Comparison of ENCODE assay signal across 10 mouse cellular contexts in genomic region chr8:47241421-47242078, GRCm38 (mm10).
DNase-seq lines count a peak whose midpoint lies in the region; ATAC-seq and TF ChIP-seq lines count a peak whose summit lies in the region.
"Had no signal": no experiment of that assay in that cellular context is flagged by ENCODE, and none has a peak within 500 bp of the region (broad histone marks: within the 10 kb centered on the region; RNA-seq: fewer than 3 reads in every experiment).

No protein-coding gene starts in this region.

- no peaks in the 10 kb centered on the region for H3K27me3 ChIP-seq in cerebellum, adult 2 months (ENCODE audit: control insufficient read depth, insufficient read depth, low read length)
- no peaks in the 10 kb centered on the region for H3K27me3 ChIP-seq in lung, embryonic 15.5 days
- H3K27me3 ChIP-seq in limb, embryonic 12.5 days, result no peaks in the 10 kb centered on the region
- no peaks in the 10 kb centered on the region for H3K27me3 ChIP-seq in stomach, postnatal 0 days (ENCODE audit: control insufficient read depth, insufficient read depth, low read length)

- TF ChIP-seq POLR2A in cerebellum, adult 2 months (IDR thresholded peaks at IDR 0.05; ENCODE audit: borderline replicate concordance, insufficient read depth, low read length), result no peak

- H3K4me1 ChIP-seq in cerebellum, adult 2 months (ENCODE audit: control insufficient read depth, insufficient read depth, low read length), result no peaks in the 10 kb centered on the region; the same call in none of the 2 replicates
- peaks cover 48% of the 10 kb centered on the region for H3K4me1 ChIP-seq in lung, embryonic 15.5 days
- H3K4me1 ChIP-seq in limb, embryonic 12.5 days (replicated peaks), result peaks cover 35% of the 10 kb centered on the region
- H3K4me1 ChIP-seq in stomach, postnatal 0 days (replicated peaks; ENCODE audit: control insufficient read depth, insufficient read depth), result peaks cover 4% of the 10 kb centered on the region; the same call in 1 of the 2 replicates

- no peak overlapping the region for H3K9ac ChIP-seq in lung, embryonic 15.5 days
- no peak overlapping the region for H3K9ac ChIP-seq in limb, embryonic 12.5 days (replicated peaks)
- H3K9ac ChIP-seq in stomach, postnatal 0 days (ENCODE audit: low read length), result no peak overlapping the region

- DNase-seq in cerebellum, adult 2 months, result peak in 1 of 2 experiments; percentile 36
- no peak for DNase-seq in cerebellum, adult 8-10 months
- no peak for DNase-seq in lung, postnatal 36 days
- no peak for DNase-seq in stomach, postnatal 0 days (ENCODE audit: low spot score)
- no peak for DNase-seq in frontal cortex, postnatal 36 days (ENCODE audit: low spot score in 2 of 2)
- no peak for DNase-seq in urinary bladder, postnatal 14 days (ENCODE audit: low spot score)
- DNase-seq: gastrocnemius, postnatal 14 days had no signal

- no peak for TF ChIP-seq EP300 in stomach, postnatal 0 days (optimal IDR thresholded peaks at IDR 0.05)

- H3K27ac ChIP-seq in cerebellum, adult 2 months (ENCODE audit: insufficient read depth, low read length), result 0 out of 2 replicates have a peak overlapping the region, but pooled peaks have one; percentile 15
- H3K27ac ChIP-seq in lung, embryonic 15.5 days, result 0 out of 2 replicates have a peak overlapping the region, but pooled peaks have one; percentile 82
- H3K27ac ChIP-seq in limb, embryonic 12.5 days, result peak overlapping the region; percentile 54; the same call in 1 of the 2 replicates
- peak overlapping the region; percentile 2; the same call in 1 of the 2 replicates for H3K27ac ChIP-seq in stomach, postnatal 0 days (replicated peaks)

- WGBS in cerebellum, adult 2 months, result 10% methylated on average over 13 of the region's 13 CpGs
- 71% methylated on average over 13 of the region's 13 CpGs for WGBS in lung, embryonic 15.5 days
- WGBS in limb, embryonic 12.5 days, result 81% methylated on average over 13 of the region's 13 CpGs
- 64% methylated on average over 13 of the region's 13 CpGs for WGBS in stomach, postnatal 0 days

- no peaks in the 10 kb centered on the region for H3K36me3 ChIP-seq in lung, embryonic 15.5 days
- H3K36me3 ChIP-seq in limb, embryonic 12.5 days, result no peaks in the 10 kb centered on the region
- H3K36me3 ChIP-seq in stomach, postnatal 0 days (ENCODE audit: control insufficient read depth, insufficient read depth, low read length), result no peaks in the 10 kb centered on the region

- H3K4me2 ChIP-seq in lung, embryonic 15.5 days, result peak overlapping the region; percentile 57
- H3K4me2 ChIP-seq in limb, embryonic 12.5 days, result peak overlapping the region; percentile 52; the same call in 1 of the 2 replicates
- peak overlapping the region; percentile 52; the same call in 1 of the 2 replicates for H3K4me2 ChIP-seq in stomach, postnatal 0 days (replicated peaks; ENCODE audit: low read depth)

- peak overlapping the region; percentile 47 for H3K4me3 ChIP-seq in cerebellum, adult 2 months (replicated peaks; ENCODE audit: insufficient read depth, low read depth, low read length)
- peak overlapping the region; percentile 34 for H3K4me3 ChIP-seq in lung, embryonic 15.5 days
- no peak overlapping the region for H3K4me3 ChIP-seq in limb, embryonic 12.5 days (replicated peaks)
- H3K4me3 ChIP-seq in stomach, postnatal 0 days (ENCODE audit: low read depth, low read length), result no peak overlapping the region
- H3K4me3 ChIP-seq: myocyte had no signal

- TF ChIP-seq CTCF in cerebellum, adult 2 months (IDR thresholded peaks at IDR 0.05; ENCODE audit: borderline replicate concordance, insufficient read depth, low read depth, low read length), result no peak
- TF ChIP-seq CTCF in stomach, postnatal 0 days (IDR thresholded peaks at IDR 0.05; ENCODE audit: low read depth), result no peak

- H3K9me3 ChIP-seq in lung, embryonic 15.5 days, result no peaks in the 10 kb centered on the region
- H3K9me3 ChIP-seq in limb, embryonic 12.5 days, result no peaks in the 10 kb centered on the region
- no peaks in the 10 kb centered on the region for H3K9me3 ChIP-seq in stomach, postnatal 0 days (ENCODE audit: control insufficient read depth, low read length)

- ATAC-seq in lung, embryonic 15.5 days (ENCODE audit: borderline replicate concordance, extremely low read depth, low FRiP score, low TSS enrichment), result no peak
- no peak for ATAC-seq in limb, embryonic 12.5 days (ENCODE audit: insufficient number of reproducible peaks, insufficient read depth, low FRiP score, low TSS enrichment, low read depth)
- no peak for ATAC-seq in stomach, postnatal 0 days (ENCODE audit: low FRiP score, low TSS enrichment)

Comparison
In these comparisons a context has a peak if more than half of its experiments do, and no peak if none do; other contexts are left out.
1. H3K27ac ChIP-seq: peak in every context shown above with its lines; median percentile 82 in lung, embryonic 15.5 days; 54 in limb, embryonic 12.5 days; 15 in cerebellum, adult 2 months; 2 in stomach, postnatal 0 days.
2. H3K4me3 ChIP-seq: peak in cerebellum, adult 2 months (single experiment) and lung, embryonic 15.5 days (single experiment); none in limb, embryonic 12.5 days (single experiment) and stomach, postnatal 0 days (single experiment).
3. Peak in every context shown above with its lines, with median percentiles within 50 percentile points of each other: H3K4me2 ChIP-seq.